Mouse (Mus musculus): Measurements from ENCODE around the gene Clcf1.

GRCm38 (mm10) chr19:4228891-4229290 is 14.9 kb downstream of the Clcf1 start:
- no peak for TF ChIP-seq CTCF (conservative IDR thresholded peaks at IDR 0.05; ENCODE audit: low read length)
- no peak for TF ChIP-seq POU5F1 (IDR thresholded peaks at IDR 0.05; ENCODE audit: borderline replicate concordance, low read length)
- no peak for TF ChIP-seq NANOG (IDR thresholded peaks at IDR 0.05; ENCODE audit: borderline replicate concordance, low read length)
